Mouse (Mus musculus) cerebellum, postnatal 14 days (tissue): ENCODE results near the gene Taar8a.
"Not testable (repeated sequence)": the region's sequence is repeated elsewhere in the genome, so short reads cannot be mapped to it uniquely, and the experiment has no call there.

Experiments
- DNase-seq, 2 experiments: peaks; one replicate each; pipeline ENCODE4 v3.0.0; 2021; ENCODE audit warnings: mixed read lengths in 2 of 2

Taar8a gene

GRCm38 (mm10) chr10:24076200-24076599, at the start of gene Taar8a:
Gene Taar8a (plus strand): TSS chr10:24076500.
- DNase-seq = not testable (repeated sequence)

GRCm38 (mm10) chr10:24026922-24027321, 49.4 kb upstream of the Taar8a start, which contains the start of gene Taar7d:
Gene Taar7d (plus strand): TSS chr10:24027222.
- DNase-seq = no peak

GRCm38 (mm10) chr10:24031347-24031746, 45.0 kb upstream of the Taar8a start:
- DNase-seq = no peak

GRCm38 (mm10) chr10:24037314-24037713, 39.0 kb upstream of the Taar8a start, which contains the start of gene Taar7e:
Gene Taar7e (plus strand): TSS chr10:24037614.
- no peak for DNase-seq

GRCm38 (mm10) chr10:24040120-24040869, 36.0 kb upstream of the Taar8a start:
- DNase-seq = no peak

GRCm38 (mm10) chr10:24049210-24049609, 27.1 kb upstream of the Taar8a start, which contains the start of gene Taar7f:
Gene Taar7f (plus strand): TSS chr10:24049510.
- DNase-seq = no peak

GRCm38 (mm10) chr10:24052039-24052438, 24.3 kb upstream of the Taar8a start:
- DNase-seq = no peak

GRCm38 (mm10) chr10:24058986-24059385, 17.3 kb upstream of the Taar8a start:
- no peak for DNase-seq

- not testable (repeated sequence) for DNase-seq
Observed at GRCm38 (mm10) chr10:24074751-24075150, 1.5 kb upstream of the Taar8a start.

GRCm38 (mm10) chr10:24080166-24080565, 3.9 kb downstream of the Taar8a start:
- peak; percentile 66 to 70 for DNase-seq

GRCm38 (mm10) chr10:24085936-24086335, 9.6 kb downstream of the Taar8a start:
- DNase-seq = no peak

GRCm38 (mm10) chr10:24086555-24086954, 10.3 kb downstream of the Taar8a start:
- no peak for DNase-seq

- no peak for DNase-seq
Observed at GRCm38 (mm10) chr10:24087168-24087567, 10.9 kb downstream of the Taar8a start.

- no peak for DNase-seq
Observed at GRCm38 (mm10) chr10:24092194-24092593, 15.9 kb downstream of the Taar8a start, which contains the start of gene Taar8b. Gene Taar8b (minus strand): TSS chr10:24092294.

GRCm38 (mm10) chr10:24097010-24097409, 20.7 kb downstream of the Taar8a start:
- not testable (repeated sequence) for DNase-seq

GRCm38 (mm10) chr10:24101812-24102211, 25.5 kb downstream of the Taar8a start, which contains the start of gene Taar8c:
Gene Taar8c (minus strand): TSS chr10:24101912.
- not testable (repeated sequence) for DNase-seq

GRCm38 (mm10) chr10:24103299-24103698, 27.0 kb downstream of the Taar8a start:
- DNase-seq = not testable (repeated sequence)

- DNase-seq = no peak
Observed at GRCm38 (mm10) chr10:24107747-24108146, 31.4 kb downstream of the Taar8a start.

GRCm38 (mm10) chr10:24108236-24108635, 31.9 kb downstream of the Taar8a start:
- DNase-seq = no peak

- not testable (repeated sequence) for DNase-seq
Observed at GRCm38 (mm10) chr10:24109434-24109833, 33.1 kb downstream of the Taar8a start, which contains the start of gene Taar9. Gene Taar9 (minus strand): TSS chr10:24109534.

- DNase-seq = peak; percentile 74 to 78
Observed at GRCm38 (mm10) chr10:24111116-24111778, 34.9 kb downstream of the Taar8a start.
